Mouse (Mus musculus) liver, adult 2 months (tissue): Measurements from ENCODE around the gene Dpep2nb.

Source experiments
- CTCF ChIP-seq: fragments of 200-500 bp; IDR thresholded peaks from 2 replicates; pipeline ENCODE4 v1.5.1; 2011; ENCODE audit warnings: low read depth, low read length, control low read depth
- POLR2A ChIP-seq: fragments of 200-500 bp; IDR thresholded peaks from 2 replicates; pipeline ENCODE4 v1.6.1; 2011; ENCODE audit warnings: low read length, control low read depth; ENCODE audit not compliant: insufficient read depth; ENCODE audit errors: extremely low read depth

GRCm38 (mm10) chr8:105949350-105949749, 56.4 kb downstream of the Dpep2nb start:
- TF ChIP-seq CTCF (no peak), POLR2A (no peak)
